Mouse (Mus musculus) layer of hippocampus, postnatal 36 days (tissue): ENCODE measurements around the gene Tnn. TPM values are rescaled to one million over a fixed set of nuclear protein-coding genes. Genes with fewer than 3 reads are reported as not detected.
A peak's percentile ranks its signal among the peaks of the same experiment; 100 is the strongest.

Experiments used
- DNase-seq, 2 experiments: peaks; one replicate each; pipeline ENCODE4 v3.0.0; 2022
- total RNA-seq, 2 experiments: library from RNA; stranded (reverse); gene quantifications; 2 replicates each; pipeline ENCODE4 v1.2.3; 2021

The Tnn gene
- total RNA-seq, 2 experiments from 2014 or later: 0.08 to 0.10 TPM

DNA sequence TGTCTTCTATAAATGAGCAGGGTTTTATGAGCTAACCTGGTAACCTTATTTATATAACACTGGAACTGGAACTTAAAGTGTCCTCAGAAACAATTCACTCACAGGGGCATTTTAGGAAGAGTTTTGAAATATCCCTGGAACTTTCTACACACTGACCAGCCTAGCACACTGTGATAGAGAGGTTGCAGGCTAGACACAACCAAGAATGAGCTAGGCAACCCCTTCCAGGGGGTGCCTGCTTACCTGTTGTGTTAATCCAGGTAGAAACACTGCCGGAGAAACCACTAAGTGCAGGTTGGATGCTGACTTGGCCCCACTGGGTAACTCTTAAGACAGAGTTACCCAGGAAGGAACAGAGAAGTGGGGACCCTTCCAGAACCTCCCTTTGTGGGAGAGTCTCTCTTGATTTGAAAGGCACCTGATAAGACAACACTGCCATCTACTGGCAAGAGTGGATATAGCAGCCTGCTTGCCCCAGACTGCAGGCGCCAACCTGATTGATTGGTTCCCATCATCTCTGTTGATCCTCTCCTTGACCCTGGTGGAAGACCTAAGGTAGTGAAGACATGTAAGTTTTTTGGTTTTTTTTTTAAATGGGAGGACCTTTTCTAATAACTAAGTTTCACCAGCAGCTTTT, 72.5 kb downstream of the Tnn start:
- peak; percentile 72 to 83 for DNase-seq

DNA sequence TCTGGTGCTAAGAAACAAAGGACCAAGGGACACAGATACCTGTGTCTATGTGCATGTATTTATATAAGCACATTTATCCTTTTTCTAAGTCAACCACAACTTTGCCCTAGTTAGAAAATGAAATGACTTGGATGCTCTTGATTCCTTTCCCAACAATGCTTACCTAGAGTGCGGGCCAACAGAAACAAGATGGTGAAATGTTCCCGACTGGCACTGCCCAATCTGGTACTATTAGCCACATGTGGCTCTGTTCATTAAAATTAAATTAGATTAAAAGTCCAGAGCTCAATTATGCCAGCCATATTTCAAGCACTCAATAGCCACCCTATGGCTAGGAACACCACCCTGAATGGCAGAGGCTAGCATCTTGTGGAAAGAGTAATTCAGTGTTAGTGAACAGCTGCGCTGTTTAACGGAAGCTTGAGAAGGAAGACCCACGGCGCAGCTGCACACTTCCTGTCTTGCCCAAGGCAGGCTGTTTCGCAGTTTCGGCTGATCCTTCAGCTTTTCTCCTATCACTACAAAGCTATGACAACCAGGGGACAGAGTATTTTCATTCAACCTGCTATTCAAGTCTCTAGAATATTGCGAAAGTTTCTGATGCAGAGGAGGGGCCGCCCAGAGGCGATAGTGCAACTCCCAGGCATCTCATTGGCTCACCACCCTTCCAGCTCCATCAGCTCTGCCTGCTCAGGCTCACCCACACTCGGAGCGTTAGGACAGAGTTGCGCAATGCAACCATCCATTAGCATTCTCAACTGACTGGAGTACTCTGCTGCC, 74.3 kb downstream of the Tnn start:
- DNase-seq: no peak

- DNase-seq: no peak
These were observed 88.7 kb downstream of the Tnn start for GRCm38 (mm10) chr1:160064547-160065144.

DNA sequence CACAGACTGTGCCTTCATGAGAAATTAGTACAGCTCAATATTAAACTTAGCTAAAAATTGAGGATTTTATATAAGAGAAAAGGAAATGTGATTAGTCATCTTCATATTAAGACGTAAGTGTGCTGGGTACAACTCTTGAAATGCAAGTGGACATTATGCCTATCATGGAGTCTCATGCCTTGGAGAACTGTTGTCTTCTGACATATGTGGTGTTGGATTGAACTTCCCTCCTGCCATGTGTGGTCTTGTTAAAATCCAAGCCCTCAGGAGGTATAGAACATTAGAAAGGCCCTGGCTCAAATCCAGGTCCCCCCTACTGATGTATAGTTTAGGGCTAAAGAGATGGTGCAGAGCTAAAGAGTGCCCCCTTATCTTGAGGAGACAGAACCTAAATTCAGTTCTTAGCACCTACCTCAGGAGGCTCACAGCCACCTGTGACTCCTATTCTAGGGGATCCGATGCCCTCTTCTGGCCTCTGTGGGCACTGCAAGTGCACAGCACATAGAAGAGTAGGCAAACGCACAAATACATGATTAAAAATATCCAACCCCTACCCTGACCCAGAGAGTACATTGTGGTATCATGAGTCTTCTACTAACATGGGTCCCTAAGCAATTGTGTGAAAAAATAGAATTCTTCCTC, 91.5 kb downstream of the Tnn start:
- no peak for DNase-seq

- DNase-seq: no peak
These were observed 92.1 kb downstream of the Tnn start for GRCm38 (mm10) chr1:160061321-160061720.

- no peak for DNase-seq
These were observed 92.8 kb downstream of the Tnn start for GRCm38 (mm10) chr1:160060542-160060941.

- no peak for DNase-seq
These were observed 93.5 kb downstream of the Tnn start for GRCm38 (mm10) chr1:160059908-160060307.

- DNase-seq: no peak
These were observed 95.7 kb downstream of the Tnn start for GRCm38 (mm10) chr1:160057657-160058056.

DNA sequence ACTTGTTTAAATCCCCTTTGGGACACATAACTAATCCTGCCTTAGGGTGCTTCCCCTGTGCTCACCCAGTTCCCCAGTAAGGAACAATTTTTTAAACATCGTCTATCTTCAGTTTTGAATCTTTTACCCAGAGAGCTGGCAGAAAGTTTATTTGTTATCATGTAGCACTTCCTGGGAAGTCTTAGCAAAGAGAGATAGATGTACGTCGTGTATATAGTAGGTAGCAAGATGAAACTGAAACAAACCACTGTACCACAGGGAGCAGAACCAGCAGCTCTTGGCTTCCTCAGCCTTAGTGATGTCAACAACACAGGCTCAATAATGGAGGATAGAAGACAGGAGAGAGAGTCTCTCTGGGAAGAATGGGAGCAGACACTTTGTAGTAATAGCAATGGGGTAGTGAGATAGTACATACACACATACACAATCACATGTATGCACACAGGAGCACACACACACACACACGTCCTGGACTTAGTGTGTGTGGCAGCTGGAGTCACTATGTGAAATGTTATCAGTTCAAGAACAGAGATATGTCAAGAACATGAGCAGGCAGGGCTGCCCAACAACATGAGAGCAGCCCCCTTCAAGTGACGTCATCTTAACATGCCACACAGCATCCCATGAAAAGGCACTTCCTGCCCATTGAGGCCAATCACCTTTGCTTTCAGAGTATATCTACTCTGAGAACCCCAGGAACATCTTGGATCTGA, 98.9 kb downstream of the Tnn start:
- DNase-seq: no peak

DNA sequence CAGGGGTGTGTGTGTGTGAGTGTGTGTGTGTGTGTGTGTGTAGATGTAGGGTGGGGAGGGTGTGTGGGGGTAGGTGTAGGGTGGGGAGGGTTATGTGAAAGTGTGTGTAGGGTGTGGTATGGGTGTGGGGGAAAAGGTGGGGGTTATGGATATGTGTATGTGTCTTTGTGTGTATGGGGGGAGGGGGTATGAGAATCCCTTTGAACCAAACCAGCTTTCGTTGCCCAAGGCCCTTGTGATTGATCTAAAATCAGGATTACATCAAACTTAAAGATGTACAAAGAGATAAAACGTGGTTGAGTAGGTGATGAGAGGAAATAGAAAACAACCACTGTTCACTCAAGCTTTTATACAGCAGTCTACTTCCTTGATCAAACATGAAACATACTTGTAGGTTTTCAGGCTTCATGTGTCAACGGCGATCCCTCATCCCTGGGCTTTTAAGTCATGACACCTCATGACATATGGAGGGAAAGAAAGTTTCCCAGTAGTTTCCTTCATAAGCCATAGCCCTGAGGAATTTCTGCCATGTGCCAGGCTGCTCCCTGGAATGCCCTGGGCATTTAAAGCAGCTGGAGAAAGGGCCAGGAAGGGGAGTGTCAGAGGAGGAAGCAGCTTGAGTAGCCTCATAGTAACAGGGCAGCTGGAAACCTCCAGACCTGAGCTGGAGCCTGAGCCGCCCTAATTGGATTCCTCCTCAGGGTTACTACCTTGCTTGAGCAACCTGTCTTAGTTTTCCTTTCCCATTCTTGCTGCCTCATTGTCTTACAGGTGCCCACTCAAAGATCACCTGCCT, 99.7 kb downstream of the Tnn start:
- DNase-seq: no peak

GRCm38 (mm10) chr1:160052556-160053315, 100.6 kb downstream of the Tnn start:
- no peak for DNase-seq

DNA sequence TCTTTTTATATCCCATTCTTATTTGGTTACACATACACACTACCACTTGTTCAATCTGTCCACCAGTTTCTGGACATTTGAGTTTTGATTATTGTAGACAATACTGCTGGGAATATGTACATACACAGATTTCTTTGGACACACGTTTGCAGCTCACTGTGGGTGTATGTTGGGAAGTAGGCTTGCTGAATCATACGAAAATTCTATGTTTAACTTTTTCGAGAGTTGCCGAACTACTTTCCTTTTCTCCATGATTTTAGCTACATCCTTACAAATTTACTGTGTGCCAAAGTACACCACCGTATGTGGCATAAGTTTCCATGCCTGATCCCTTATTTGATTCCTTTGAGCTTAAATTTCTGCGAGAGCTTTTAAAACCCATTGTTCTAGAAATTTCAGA, 102.5 kb downstream of the Tnn start:
- DNase-seq: no peak

- DNase-seq: no peak
These were observed 104.1 kb downstream of the Tnn start for GRCm38 (mm10) chr1:160049131-160049880.

- DNase-seq: no peak
These were observed 105.9 kb downstream of the Tnn start for GRCm38 (mm10) chr1:160047481-160047931.

DNA sequence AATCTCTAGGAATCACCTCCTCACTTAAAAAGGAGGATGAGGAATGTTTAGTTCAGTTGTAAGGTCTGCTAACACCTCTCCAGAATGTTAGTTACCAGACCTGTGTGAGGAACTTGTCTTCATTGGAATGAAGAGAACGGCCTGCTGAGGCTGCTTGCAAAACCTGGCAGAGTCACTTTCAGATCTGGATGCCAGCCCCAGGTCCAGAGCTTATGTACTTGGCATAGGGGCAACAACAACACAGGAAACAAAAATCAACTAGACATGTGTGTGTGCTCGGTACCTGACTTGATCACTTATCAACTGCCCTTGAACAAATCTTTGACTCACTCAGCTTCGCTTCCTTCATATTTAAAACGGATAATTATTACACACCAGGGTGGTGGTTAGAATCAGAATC, 106.6 kb downstream of the Tnn start:
- no peak for DNase-seq

GRCm38 (mm10) chr1:160045971-160046370, 107.4 kb downstream of the Tnn start:
- DNase-seq: no peak

DNA sequence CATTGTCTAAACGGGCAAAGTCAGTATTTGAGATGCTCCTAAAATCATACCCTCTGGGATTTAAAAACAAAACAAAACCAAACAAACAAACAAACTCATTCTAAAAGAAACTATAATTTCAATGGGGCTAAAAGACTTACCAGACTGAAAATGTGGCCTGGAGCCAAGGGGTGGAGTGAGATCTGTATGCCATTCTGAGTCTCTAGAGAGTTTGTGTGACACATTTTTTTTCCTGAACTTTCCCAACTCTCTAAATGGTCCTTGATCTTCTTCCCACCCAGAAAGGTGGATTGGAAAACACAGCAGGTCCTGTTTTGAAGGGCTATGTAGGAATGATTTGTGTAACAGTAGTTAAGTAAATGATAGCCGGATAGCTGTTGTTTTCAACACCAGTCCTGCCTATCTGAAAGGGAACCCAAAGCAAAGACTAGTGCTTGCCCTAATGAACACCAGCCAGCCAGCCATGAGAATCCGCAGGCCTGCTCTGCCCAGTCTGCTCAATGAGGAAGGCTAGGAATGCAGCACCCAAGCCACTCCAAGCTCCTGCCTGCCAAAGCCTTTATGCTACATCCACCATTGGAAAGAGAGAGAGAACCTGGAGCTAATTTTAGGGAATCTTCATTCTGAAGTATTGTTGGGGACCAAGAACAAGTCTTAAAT, 108.2 kb downstream of the Tnn start:
- no peak for DNase-seq

DNA sequence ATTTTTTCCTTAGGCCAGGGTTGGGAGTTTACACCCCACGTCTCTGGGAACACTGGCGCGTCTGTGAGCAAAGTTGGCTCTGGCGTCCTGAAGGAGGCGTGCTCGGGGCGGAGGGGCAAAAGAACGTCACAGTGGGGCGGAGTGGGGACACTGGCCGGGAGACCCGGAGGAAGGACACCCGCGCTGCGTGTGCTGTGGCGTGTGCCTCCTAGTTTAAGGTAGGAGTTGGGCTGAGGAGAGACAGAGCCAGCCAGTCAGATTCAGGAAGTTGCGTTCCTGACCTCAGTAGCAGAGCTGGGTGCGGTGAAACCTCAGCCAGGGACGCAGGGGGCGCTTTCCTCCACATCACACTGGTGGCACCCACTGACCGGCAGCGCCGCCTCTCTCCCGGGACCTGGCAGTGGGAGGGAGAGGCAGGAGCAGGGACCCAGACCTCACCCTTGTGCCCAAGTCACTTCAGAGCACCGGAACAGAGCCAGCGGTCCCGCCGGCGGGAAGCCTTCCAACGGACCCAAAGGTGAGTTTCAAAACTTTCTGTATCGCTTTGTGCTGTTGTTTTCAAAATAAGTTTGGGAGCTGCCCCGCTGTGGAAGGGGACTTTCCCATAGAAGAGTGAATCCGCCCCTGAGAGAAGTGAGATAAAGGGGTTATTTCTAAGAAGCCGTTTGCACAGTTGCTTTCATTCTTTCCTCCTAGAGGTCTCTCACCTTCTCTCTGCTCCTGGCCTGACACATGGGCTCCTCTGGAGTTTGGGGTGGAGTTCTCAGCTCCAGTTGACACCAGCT, 109.0 kb downstream of the Tnn start, which contains the start of gene 4930523C07Rik:
TSS of gene 4930523C07Rik (plus strand) at position 146 of the 785 bp plus-strand sequence.
- DNase-seq: peak; percentile 17 to 23
